Mouse (Mus musculus): Measurements from ENCODE around the gene Gfod1.
A peak's percentile ranks its signal among the peaks of the same experiment; 100 is the strongest.

GRCm38 (mm10) chr13:43231965-43232860 is 71.8 kb downstream of the Gfod1 start:
- TF ChIP-seq MYOD1 (IDR thresholded peaks at IDR 0.05; ENCODE audit: control insufficient read depth in 1 of 3, insufficient read length in 2 of 3, low read depth in 2 of 3) (peak in 1 of 3 experiments; percentile 57), POLR2A (IDR thresholded peaks at IDR 0.05; ENCODE audit: insufficient read length, low read depth) (no peak)

Measured in myocyte (in vitro differentiated cells).